Mouse (Mus musculus) embryonic facial prominence, embryonic 11.5 days (tissue): ENCODE data around the gene Arsa. TPM values are rescaled to one million over a fixed set of nuclear protein-coding genes. Genes with fewer than 3 reads are reported as not detected.

Source experiments
- ATAC-seq: fragments of 200-750 bp; cut with Nextera tagmentation; replicated peaks from 2 replicates; pipeline ENCODE4 v1.8.0; 2017; ENCODE audit warnings: low read depth; ENCODE audit not compliant: insufficient number of reproducible peaks, low FRiP score, low TSS enrichment
- DNase-seq: peaks from one replicate; pipeline ENCODE4 v3.0.0-alpha.2; 2015; ENCODE audit warnings: low spot score
- H3K27ac ChIP-seq: fragments of 300-500 bp; sonication (generic); replicated peaks from 2 replicates; pipeline ENCODE4 v1.5.1; 2014; ENCODE audit warnings: mild to moderate bottlenecking, low read depth, low read length, control low read depth
- H3K27me3 ChIP-seq: fragments of 300-500 bp; sonication (generic); 2 replicates; pipeline ENCODE4 v1.6.1; 2014; ENCODE audit warnings: mild to moderate bottlenecking, low read length, moderate library complexity, mixed read lengths; ENCODE audit not compliant: control insufficient read depth, insufficient read depth
- H3K36me3 ChIP-seq: fragments of 300-500 bp; sonication (generic); replicated peaks from 2 replicates; pipeline ENCODE4 v1.6.1; 2014; ENCODE audit warnings: low read depth, mild to moderate bottlenecking, low read length, moderate library complexity, mixed read lengths; ENCODE audit not compliant: control insufficient read depth, insufficient read depth
- H3K4me1 ChIP-seq: fragments of 300-500 bp; sonication (generic); 2 replicates; pipeline ENCODE4 v1.6.1; 2014; ENCODE audit warnings: low read length, mixed read lengths; ENCODE audit not compliant: control insufficient read depth, insufficient read depth
- H3K4me2 ChIP-seq: fragments of 300-500 bp; sonication (generic); 2 replicates; pipeline ENCODE4 v1.6.1; 2014; ENCODE audit warnings: low read depth, mild to moderate bottlenecking, control low read depth, low read length, moderate library complexity
- H3K4me3 ChIP-seq: fragments of 300-500 bp; sonication (generic); 2 replicates; pipeline ENCODE4 v1.5.1; 2014; ENCODE audit warnings: low read depth, low read length, control low read depth
- H3K9ac ChIP-seq: fragments of 300-500 bp; sonication (generic); replicated peaks from 2 replicates; pipeline ENCODE4 v1.6.1; 2014; ENCODE audit warnings: mild to moderate bottlenecking, control low read depth, low read length
- H3K9me3 ChIP-seq: fragments of 300-500 bp; sonication (generic); replicated peaks from 2 replicates; pipeline ENCODE4 v1.6.1; 2016; ENCODE audit warnings: mild to moderate bottlenecking, low read length, inconsistent platforms, mixed read lengths; ENCODE audit not compliant: control insufficient read depth
- WGBS: fragments of 180-500 bp; shearing (Covaris S2); extraction: QIAGEN DNeasy Blood & Tissue Kit; methylation state at CpG from one replicate; pipeline ENCODE4 v1.1.7; 2014; 5-methylcytosine and 5-hydroxymethylcytosine counted together
- polyA plus RNA-seq: library from polyadenylated mRNA; unstranded; fragments of >200 nt; fragmentation: Nextera tagmentation; extraction: Ambion mirVana; gene quantifications from 2 replicates; pipeline ENCODE4 v1.2.1, GENCODE M21; 2014

The Arsa gene
- polyA plus RNA-seq, 1 experiment from 2014 or later = 7.5 TPM

- H3K4me3 ChIP-seq = no peak overlapping the region
- no peaks in the 10 kb centered on the region for H3K36me3 ChIP-seq
- no peak overlapping the region for H3K27ac ChIP-seq
- H3K4me1 ChIP-seq = no peaks in the 10 kb centered on the region
- ATAC-seq (no peak), DNase-seq (no peak)
- WGBS = 88% methylated on average over 10 of the region's 10 CpGs
- H3K4me2 ChIP-seq = no peak overlapping the region; the same call in 1 of the 2 replicates
- H3K9ac ChIP-seq = no peak overlapping the region
- H3K27me3 ChIP-seq = peaks cover 2% of the 10 kb centered on the region; the same call in 1 of the 2 replicates
- no peaks in the 10 kb centered on the region for H3K9me3 ChIP-seq
These were observed 45.5 kb upstream of the Arsa start for GRCm38 (mm10) chr15:89522566-89523282.

DNA sequence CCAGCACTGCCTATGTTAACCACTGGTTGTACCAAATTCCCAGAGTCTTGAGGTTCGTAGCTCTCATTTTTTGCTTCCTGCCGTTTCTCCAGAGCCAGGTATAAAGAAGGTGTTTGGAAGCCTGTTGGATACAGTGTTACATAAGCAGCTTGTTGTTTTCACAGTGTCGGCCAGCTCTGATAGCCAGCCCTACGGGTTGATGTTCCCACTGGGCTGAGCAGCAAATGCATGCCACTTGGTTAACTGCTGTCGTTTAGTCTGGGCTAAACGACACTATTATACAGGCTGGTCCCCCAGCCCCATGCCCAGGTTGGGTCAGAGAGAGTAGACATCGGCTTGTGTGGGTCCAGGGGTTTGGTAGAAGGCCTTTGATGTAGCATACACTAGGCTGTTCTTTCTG is 44.7 kb upstream of the Arsa start:
- DNase-seq (no peak), ATAC-seq (no peak)
- no peak overlapping the region for H3K9ac ChIP-seq
- no peak overlapping the region for H3K4me3 ChIP-seq
- H3K4me1 ChIP-seq = no peaks in the 10 kb centered on the region
- H3K9me3 ChIP-seq = no peaks in the 10 kb centered on the region
- WGBS = 75% methylated on average over 7 of the region's 7 CpGs
- H3K27me3 ChIP-seq = peaks cover 2% of the 10 kb centered on the region; the same call in 1 of the 2 replicates
- H3K27ac ChIP-seq = no peak overlapping the region
- H3K4me2 ChIP-seq = no peak overlapping the region
- no peaks in the 10 kb centered on the region for H3K36me3 ChIP-seq

GRCm38 (mm10) chr15:89512679-89513078 is 35.5 kb upstream of the Arsa start:
- DNase-seq (no peak), ATAC-seq (no peak)
- no peak overlapping the region for H3K9ac ChIP-seq
- no peaks in the 10 kb centered on the region for H3K36me3 ChIP-seq
- H3K27ac ChIP-seq = no peak overlapping the region
- no peaks in the 10 kb centered on the region for H3K9me3 ChIP-seq
- H3K27me3 ChIP-seq = no peaks in the 10 kb centered on the region
- no peaks in the 10 kb centered on the region for H3K4me1 ChIP-seq
- H3K4me3 ChIP-seq = no peak overlapping the region
- WGBS = 82% methylated on average over 4 of the region's 4 CpGs
- no peak overlapping the region for H3K4me2 ChIP-seq

DNA sequence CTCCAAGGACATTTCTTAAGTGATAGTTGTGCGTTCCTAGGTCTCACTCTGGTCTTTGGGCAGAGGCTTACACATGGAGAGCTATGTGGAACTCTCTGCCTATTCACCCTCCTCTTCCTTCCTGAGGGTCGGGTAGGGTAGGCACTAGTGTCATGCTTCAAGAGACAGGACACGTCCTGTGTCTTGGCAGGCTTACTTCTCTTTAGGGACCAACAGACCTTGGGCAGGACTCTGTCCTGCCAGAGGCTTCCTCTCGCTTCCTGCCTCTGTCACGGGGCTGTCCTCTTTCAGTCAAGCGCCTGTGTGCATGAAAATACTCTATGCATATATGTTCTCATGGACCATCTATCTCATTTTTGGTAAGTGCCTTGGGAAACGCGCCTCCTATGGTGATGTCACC is 30.5 kb upstream of the Arsa start:
- Histone ChIP-seq H3K4me2 (no peak overlapping the region), H3K27ac (no peak overlapping the region), H3K9me3 (no peaks in the 10 kb centered on the region), H3K36me3 (no peaks in the 10 kb centered on the region), H3K9ac (no peak overlapping the region), H3K4me1 (no peaks in the 10 kb centered on the region), H3K4me3 (no peak overlapping the region), H3K27me3 (no peaks in the 10 kb centered on the region)
- no peak for ATAC-seq
- WGBS = 88% methylated on average over 8 of the region's 8 CpGs
- DNase-seq = no peak

- Histone ChIP-seq H3K4me1 (no peaks in the 10 kb centered on the region), H3K27ac (no peak overlapping the region), H3K36me3 (no peaks in the 10 kb centered on the region), H3K27me3 (0 out of 2 replicates have a peak, but pooled peaks cover 2% of the 10 kb centered on the region), H3K4me2 (no peak overlapping the region), H3K4me3 (no peak overlapping the region), H3K9ac (no peak overlapping the region), H3K9me3 (no peaks in the 10 kb centered on the region)
- no peak for DNase-seq
- ATAC-seq = no peak
- WGBS = 91% methylated on average over 9 of the region's 9 CpGs
These were observed 27.6 kb upstream of the Arsa start for GRCm38 (mm10) chr15:89504838-89505237.

- Histone ChIP-seq H3K36me3 (no peaks in the 10 kb centered on the region), H3K4me1 (peaks cover 5% of the 10 kb centered on the region; the same call in 1 of the 2 replicates), H3K9me3 (no peaks in the 10 kb centered on the region), H3K27me3 (peaks cover 19% of the 10 kb centered on the region), H3K4me2 (no peak overlapping the region), H3K27ac (no peak overlapping the region), H3K4me3 (no peak overlapping the region), H3K9ac (no peak overlapping the region)
- ATAC-seq (no peak), DNase-seq (no peak)
- WGBS = 87% methylated on average over 3 of the region's 3 CpGs
These were observed 24.1 kb upstream of the Arsa start for GRCm38 (mm10) chr15:89501321-89501720.

DNA sequence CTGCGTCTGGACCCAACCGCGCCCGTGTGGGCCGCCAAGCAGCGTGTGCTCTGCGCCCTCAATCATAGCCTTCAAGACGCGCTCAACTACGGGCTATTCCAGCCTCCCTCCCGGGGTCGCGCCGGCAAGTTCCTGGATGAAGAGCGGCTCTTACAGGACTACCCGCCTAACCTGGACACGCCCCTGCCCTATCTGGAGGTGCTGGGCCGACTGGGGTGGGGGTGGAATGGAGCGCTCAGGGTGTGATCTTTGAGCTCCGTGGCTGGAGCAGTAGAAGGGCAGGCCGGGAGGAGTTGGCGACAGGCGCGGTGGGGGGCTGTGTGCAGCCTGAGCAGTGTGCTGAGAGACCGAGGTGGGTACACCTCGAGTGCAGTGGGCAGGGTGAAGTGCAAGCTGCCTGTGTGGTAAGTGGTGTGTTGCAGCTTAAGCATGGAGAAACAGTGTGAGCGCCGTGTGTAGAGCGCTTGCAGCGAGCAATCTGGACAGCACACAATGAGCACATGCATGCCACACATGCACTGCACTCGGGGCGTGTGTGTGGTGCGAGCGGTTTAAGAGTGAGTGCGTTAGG is 23.1 kb upstream of the Arsa start:
- H3K4me1 ChIP-seq = peaks cover 5% of the 10 kb centered on the region; the same call in 1 of the 2 replicates
- H3K9me3 ChIP-seq = no peaks in the 10 kb centered on the region
- peak overlapping the region; percentile 85 for H3K4me3 ChIP-seq
- peak overlapping the region; percentile 92 for H3K4me2 ChIP-seq
- peak; percentile 56 for ATAC-seq
- peak; percentile 45 for DNase-seq
- peak overlapping the region; percentile 84 for H3K9ac ChIP-seq
- H3K27ac ChIP-seq = no peak overlapping the region
- no peaks in the 10 kb centered on the region for H3K36me3 ChIP-seq
- under 1% methylated on average over 35 of the region's 35 CpGs for WGBS
- peaks cover 19% of the 10 kb centered on the region for H3K27me3 ChIP-seq

DNA sequence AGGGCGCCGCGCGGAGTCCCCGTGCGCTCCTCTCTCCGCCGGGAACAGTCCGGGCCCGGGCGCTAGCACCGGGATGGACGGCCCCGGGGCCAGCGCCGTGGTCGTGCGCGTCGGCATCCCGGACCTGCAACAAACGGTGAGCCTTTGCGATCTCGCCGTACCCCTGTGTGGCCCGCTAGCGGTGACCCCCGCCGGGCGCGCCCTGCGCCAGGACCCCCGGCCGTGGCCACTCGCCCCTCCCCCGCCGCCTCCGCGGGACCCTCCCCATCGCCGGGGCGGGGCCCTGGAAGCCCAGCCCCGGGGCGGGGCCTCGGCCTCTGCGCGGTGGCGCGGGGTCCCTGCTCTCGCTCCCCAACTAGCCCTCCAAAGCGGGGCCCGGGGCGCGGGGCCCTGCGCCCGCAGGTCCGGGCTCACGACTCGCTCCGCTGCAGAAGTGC is 22.6 kb upstream of the Arsa start:
- WGBS = 1% methylated on average over 24 of the region's 60 CpGs
- DNase-seq = peak; percentile 90
- H3K9me3 ChIP-seq = no peaks in the 10 kb centered on the region
- peak overlapping the region; percentile 85 for H3K4me3 ChIP-seq
- H3K27me3 ChIP-seq = peaks cover 19% of the 10 kb centered on the region
- H3K9ac ChIP-seq = peak overlapping the region; percentile 84
- peak overlapping the region; percentile 92 for H3K4me2 ChIP-seq
- peak; percentile 61 for ATAC-seq
- H3K36me3 ChIP-seq = no peaks in the 10 kb centered on the region
- H3K27ac ChIP-seq = 0 out of 2 replicates have a peak overlapping the region, but pooled peaks have one; percentile 20
- H3K4me1 ChIP-seq = peaks cover 5% of the 10 kb centered on the region; the same call in 1 of the 2 replicates
